In genomic region chr11:119428649-119429136, GRCm38 (mm10) we compare ENCODE assay signal across 9 mouse cellular contexts. TPM values are rescaled to one million over a fixed set of nuclear protein-coding genes. Genes with fewer than 3 reads are reported as not detected.
DNase-seq lines count a peak whose midpoint lies in the region; ATAC-seq and TF ChIP-seq lines count a peak whose summit lies in the region.
"Had no signal": no experiment of that assay in that cellular context is flagged by ENCODE, and none has a peak within 500 bp of the region (broad histone marks: within the 10 kb centered on the region; RNA-seq: fewer than 3 reads in every experiment).

No protein-coding gene starts in this region.

- H3K9ac ChIP-seq in heart, embryonic 12.5 days = 0 out of 2 replicates have a peak overlapping the region, but pooled peaks have one; percentile 36
- peak overlapping the region; percentile 53 for H3K9ac ChIP-seq in kidney, embryonic 16.5 days (replicated peaks; ENCODE audit: low read length)

- no peak for TF ChIP-seq CTCF in layer of hippocampus, adult 2 months (conservative IDR thresholded peaks at IDR 0.05)

- peaks cover 19% of the 10 kb centered on the region for H3K4me1 ChIP-seq in heart, embryonic 12.5 days (replicated peaks)
- H3K4me1 ChIP-seq in kidney, embryonic 16.5 days (ENCODE audit: insufficient read depth, low read length) = peaks cover 10% of the 10 kb centered on the region

- peak overlapping the region; percentile 31 for H3K4me3 ChIP-seq in layer of hippocampus, adult 2 months
- H3K4me3 ChIP-seq in heart, embryonic 12.5 days = peak overlapping the region; percentile 34
- H3K4me3 ChIP-seq in kidney, embryonic 16.5 days (ENCODE audit: low read length) = peak overlapping the region; percentile 34

- peak; percentile 70; the same call in 1 of the 2 replicates for ATAC-seq in heart, embryonic 12.5 days (ENCODE audit: insufficient number of reproducible peaks, low FRiP score)
- peak; percentile 86 for ATAC-seq in kidney, embryonic 16.5 days (ENCODE audit: low FRiP score, low TSS enrichment)
- ATAC-seq: Patski had no signal

- H3K4me2 ChIP-seq in heart, embryonic 12.5 days = peak overlapping the region; percentile 69
- peak overlapping the region; percentile 53 for H3K4me2 ChIP-seq in kidney, embryonic 16.5 days (replicated peaks; ENCODE audit: low read depth, low read length)

- H3K36me3 ChIP-seq in heart, embryonic 12.5 days = peaks cover 59% of the 10 kb centered on the region
- peaks cover 11% of the 10 kb centered on the region; the same call in 1 of the 2 replicates for H3K36me3 ChIP-seq in kidney, embryonic 16.5 days (ENCODE audit: insufficient read depth, low read length)

- H3K9me3 ChIP-seq in heart, embryonic 12.5 days (replicated peaks) = no peaks in the 10 kb centered on the region; the same call in 1 of the 2 replicates
- no peaks in the 10 kb centered on the region for H3K9me3 ChIP-seq in kidney, embryonic 16.5 days (ENCODE audit: low read length)

- no peak for DNase-seq in layer of hippocampus, adult 2 months (ENCODE audit: low spot score in 2 of 2)
- DNase-seq in layer of hippocampus, adult 18-20 months (ENCODE audit: low spot score in 2 of 2) = no peak
- peak; percentile 67 for DNase-seq in embryo, embryonic 9.5 days (ENCODE audit: extremely low spot score)
- peak; percentile 65 for DNase-seq in lung, postnatal 36 days
- DNase-seq in spleen, adult 18-20 months = peak; percentile 59 to 68
- DNase-seq in right cerebral cortex, postnatal 10 days (ENCODE audit: low spot score in 2 of 2) = no peak

- 3% methylated on average over 26 of the region's 35 CpGs for WGBS in heart, embryonic 12.5 days
- 1% methylated on average over 14 of the region's 35 CpGs for WGBS in kidney, embryonic 16.5 days

- H3K27me3 ChIP-seq in heart, embryonic 12.5 days (replicated peaks) = no peaks in the 10 kb centered on the region
- no peaks in the 10 kb centered on the region for H3K27me3 ChIP-seq in kidney, embryonic 16.5 days (ENCODE audit: insufficient read depth, low read length)
- H3K27me3 ChIP-seq: Patski had no signal

- H3K27ac ChIP-seq in layer of hippocampus, adult 2 months = no peak overlapping the region
- H3K27ac ChIP-seq in heart, embryonic 12.5 days (ENCODE audit: poor library complexity, severe bottlenecking) = no peak overlapping the region
- no peak overlapping the region for H3K27ac ChIP-seq in kidney, embryonic 16.5 days (ENCODE audit: low read length)

RNA-seq across cellular contexts. Expression of gene Rnf213, which starts 35.8 kb away (rescaled TPM):
- total RNA-seq in layer of hippocampus, adult 2 months (2021) = 1 to 10 TPM; 3.1 to 4.1 TPM
- 1 to 10 TPM; 3.0 to 4.1 TPM for total RNA-seq in layer of hippocampus, adult 18-20 months (2021)
- polyA plus RNA-seq in heart, embryonic 12.5 days (2016; fragmentation: Nextera tagmentation; extraction: Ambion mirVana) = 8.0 and 8.5 TPM in 2 replicates
- 5.5 and 5.6 TPM in 2 replicates for polyA plus RNA-seq in kidney, embryonic 16.5 days (2015; fragmentation: Nextera tagmentation; extraction: Ambion mirVana)

Comparison
In these comparisons a context has a peak if more than half of its experiments do, and no peak if none do; other contexts are left out.
1. DNase-seq: peak in embryo, embryonic 9.5 days (single experiment), lung, postnatal 36 days (single experiment) and spleen, adult 18-20 months (2 of 2); none in layer of hippocampus, adult 2 months (0 of 2), layer of hippocampus, adult 18-20 months (0 of 2) and right cerebral cortex, postnatal 10 days (0 of 2).
2. Peak in every context shown above with its lines, with median percentiles within 50 percentile points of each other: H3K4me3 ChIP-seq.